Mouse (Mus musculus): ENCODE data around the gene Cd160.

The Cd160 gene

GRCm38 (mm10) chr3:96828308-96828864 lies 765 bp downstream of the Cd160 start:
- DNase-seq: no peak

- DNase-seq: no peak
Measured at GRCm38 (mm10) chr3:96825261-96825660, 3.9 kb downstream of the Cd160 start.

GRCm38 (mm10) chr3:96824614-96825013 lies 4.5 kb downstream of the Cd160 start:
- peak in 1 of 2 experiments; percentile 52 for DNase-seq

GRCm38 (mm10) chr3:96823701-96824100 lies 5.5 kb downstream of the Cd160 start:
- no peak for DNase-seq

GRCm38 (mm10) chr3:96821581-96821980 lies 7.6 kb downstream of the Cd160 start:
- no peak for DNase-seq

- no peak for DNase-seq
Measured at GRCm38 (mm10) chr3:96820116-96820915, 8.8 kb downstream of the Cd160 start.

GRCm38 (mm10) chr3:96814342-96814741 lies 14.8 kb downstream of the Cd160 start:
- DNase-seq: no peak

- peak in 1 of 2 experiments; percentile 21 for DNase-seq
Measured at GRCm38 (mm10) chr3:96813591-96814244, 15.4 kb downstream of the Cd160 start.

- DNase-seq: peak; percentile 54 to 71
Measured at GRCm38 (mm10) chr3:96813106-96813505, 16.0 kb downstream of the Cd160 start.

GRCm38 (mm10) chr3:96812395-96813091 lies 16.6 kb downstream of the Cd160 start:
- DNase-seq: peak; percentile 92 to 93

GRCm38 (mm10) chr3:96811232-96811631 lies 17.9 kb downstream of the Cd160 start:
- DNase-seq: no peak

- no peak for DNase-seq
Measured at GRCm38 (mm10) chr3:96808651-96809050, 20.5 kb downstream of the Cd160 start.

GRCm38 (mm10) chr3:96808136-96808535 lies 21.0 kb downstream of the Cd160 start:
- no peak for DNase-seq

GRCm38 (mm10) chr3:96802214-96802613 lies 26.9 kb downstream of the Cd160 start:
- no peak for DNase-seq

- no peak for DNase-seq
Measured at GRCm38 (mm10) chr3:96800254-96800653, 28.9 kb downstream of the Cd160 start.

GRCm38 (mm10) chr3:96788506-96788905 lies 40.6 kb downstream of the Cd160 start:
- peak in 1 of 2 experiments; percentile 44 for DNase-seq

GRCm38 (mm10) chr3:96787784-96788183 lies 41.4 kb downstream of the Cd160 start:
- no peak for DNase-seq

- DNase-seq: no peak
Measured at GRCm38 (mm10) chr3:96782236-96782635, 46.9 kb downstream of the Cd160 start.

- DNase-seq: peak; percentile 22 to 42
Measured at GRCm38 (mm10) chr3:96777120-96777519, 52.0 kb downstream of the Cd160 start.

- DNase-seq: no peak
Measured at GRCm38 (mm10) chr3:96772949-96773348, 56.2 kb downstream of the Cd160 start.

- DNase-seq: no peak
Measured at GRCm38 (mm10) chr3:96769971-96770370, 59.2 kb downstream of the Cd160 start.

GRCm38 (mm10) chr3:96764528-96764927 lies 64.6 kb downstream of the Cd160 start:
- DNase-seq: no peak

GRCm38 (mm10) chr3:96759695-96760094 lies 69.5 kb downstream of the Cd160 start:
- DNase-seq: no peak

Measured in kidney, postnatal 4 days (tissue).